ENCODE assay signal across 12 mouse cellular contexts in genomic region chr11:96313806-96314428, GRCm38 (mm10). TPM values are rescaled to one million over a fixed set of nuclear protein-coding genes. Genes with fewer than 3 reads are reported as not detected.
DNase-seq lines count a peak whose midpoint lies in the region; ATAC-seq lines count a peak whose summit lies in the region.
"Had no signal": no experiment of that assay in that cellular context is flagged by ENCODE, and none has a peak within 500 bp of the region (broad histone marks: within the 10 kb centered on the region; RNA-seq: fewer than 3 reads in every experiment).

No protein-coding gene starts in this region.

- WGBS in heart, embryonic 13.5 days: 18% methylated on average over 12 of the region's 12 CpGs
- 21% methylated on average over 12 of the region's 12 CpGs for WGBS in liver, embryonic 13.5 days (ENCODE audit: insufficient replicate concordance)

- DNase-seq in heart, adult 9 months (ENCODE audit: low spot score in 2 of 2): no peak
- no peak for DNase-seq in liver, embryonic 13.5 days
- no peak for DNase-seq in left cerebral cortex, adult 9 months (ENCODE audit: low spot score in 2 of 2)
- no peak for DNase-seq in urinary bladder, postnatal 14 days (ENCODE audit: low spot score)
- DNase-seq in urinary bladder, postnatal 25 days (ENCODE audit: low spot score): no peak
- DNase-seq: heart, adult 18-20 months had no signal

- H3K9ac ChIP-seq in heart, embryonic 13.5 days: peak overlapping the region; percentile 44; the same call in 1 of the 2 replicates
- no peak overlapping the region for H3K9ac ChIP-seq in liver, embryonic 13.5 days
- H3K9ac ChIP-seq: liver, embryonic 14.5 days had no signal

- no peak for ATAC-seq in heart, embryonic 13.5 days (ENCODE audit: extremely low read depth, insufficient number of reproducible peaks, low FRiP score, low TSS enrichment)
- ATAC-seq in megakaryocyte, adult 5-6 weeks (ENCODE audit: poor library complexity, severe bottlenecking): no peak
- ATAC-seq in liver, embryonic 13.5 days (ENCODE audit: low read depth): no peak

- H3K4me2 ChIP-seq in heart, embryonic 13.5 days: peak overlapping the region; percentile 52
- H3K4me2 ChIP-seq in liver, embryonic 13.5 days: no peak overlapping the region

- peaks cover 14% of the 10 kb centered on the region for H3K4me1 ChIP-seq in heart, embryonic 13.5 days
- peaks cover 46% of the 10 kb centered on the region for H3K4me1 ChIP-seq in megakaryocyte, embryonic 14.5 days
- H3K4me1 ChIP-seq in liver, embryonic 13.5 days (replicated peaks): peaks cover 13% of the 10 kb centered on the region

- no peaks in the 10 kb centered on the region for H3K9me3 ChIP-seq in heart, embryonic 13.5 days
- H3K9me3 ChIP-seq in megakaryocyte, embryonic 14.5 days: no peaks in the 10 kb centered on the region
- no peaks in the 10 kb centered on the region for H3K9me3 ChIP-seq in liver, embryonic 13.5 days (replicated peaks)
- H3K9me3 ChIP-seq: forebrain, embryonic 10.5 days had no signal

- H3K27me3 ChIP-seq in heart, embryonic 13.5 days (replicated peaks): peaks cover 100% of the 10 kb centered on the region
- peaks cover 93% of the 10 kb centered on the region for H3K27me3 ChIP-seq in megakaryocyte, embryonic 14.5 days (replicated peaks)
- peaks cover 100% of the 10 kb centered on the region for H3K27me3 ChIP-seq in liver, embryonic 13.5 days

- peak overlapping the region; percentile 25; the same call in 1 of the 2 replicates for H3K27ac ChIP-seq in heart, embryonic 13.5 days (replicated peaks)
- peak overlapping the region; percentile 59; the same call in 1 of the 2 replicates for H3K27ac ChIP-seq in liver, embryonic 13.5 days
- H3K27ac ChIP-seq: forebrain, embryonic 10.5 days; liver, embryonic 14.5 days had no signal

- H3K4me3 ChIP-seq in heart, embryonic 13.5 days: peak overlapping the region; percentile 36; the same call in 1 of the 2 replicates
- H3K4me3 ChIP-seq in megakaryocyte, embryonic 14.5 days (replicated peaks): peak overlapping the region; percentile 85
- no peak overlapping the region for H3K4me3 ChIP-seq in liver, embryonic 13.5 days (replicated peaks)
- H3K4me3 ChIP-seq: forebrain, embryonic 10.5 days had no signal

- H3K36me3 ChIP-seq in heart, embryonic 13.5 days: no peaks in the 10 kb centered on the region
- H3K36me3 ChIP-seq in megakaryocyte, embryonic 14.5 days (replicated peaks; ENCODE audit: low read length): no peaks in the 10 kb centered on the region
- H3K36me3 ChIP-seq in liver, embryonic 13.5 days: no peaks in the 10 kb centered on the region
- H3K36me3 ChIP-seq: forebrain, embryonic 10.5 days had no signal

RNA-seq across cellular contexts. Expression of gene Hoxb4, which starts 4.2 kb away (rescaled TPM):
- 0.43 and 0.59 TPM in 2 replicates for polyA plus RNA-seq in heart, embryonic 13.5 days (2015; fragmentation: Nextera tagmentation; extraction: Ambion mirVana)
- 1.5 and 4.5 TPM in 2 replicates for polyA plus RNA-seq in megakaryocyte, embryonic 14.5 days (2012; ENCODE audit: insufficient read depth, low replicate concordance)
- total RNA-seq in megakaryocyte, adult 5-6 weeks (2015): 2.9 and 3.4 TPM in 2 replicates
- 3.7 and 4.0 TPM in 2 replicates for total RNA-seq in megakaryocyte, adult 5-6 weeks (2017)
- 0.16 and 0.20 TPM in 2 replicates for polyA plus RNA-seq in liver, embryonic 13.5 days (2015; fragmentation: Nextera tagmentation; extraction: Ambion mirVana)
- polyA plus RNA-seq: forebrain, embryonic 10.5 days had no signal

RNA-seq across cellular contexts. Expression of gene Hoxb3, which starts 9.2 kb away (rescaled TPM):
- 0.31 and 1.1 TPM in 2 replicates for polyA plus RNA-seq in heart, embryonic 13.5 days (2015; fragmentation: Nextera tagmentation; extraction: Ambion mirVana)
- 0.21 and 1.2 TPM in 2 replicates for polyA plus RNA-seq in megakaryocyte, embryonic 14.5 days (2012; ENCODE audit: insufficient read depth, low replicate concordance)
- 0.75 and 1.4 TPM in 2 replicates for total RNA-seq in megakaryocyte, adult 5-6 weeks (2015)
- 0.12 and 0.44 TPM in 2 replicates for total RNA-seq in megakaryocyte, adult 5-6 weeks (2017)
- 0.08 and 0.13 TPM in 2 replicates for polyA plus RNA-seq in liver, embryonic 13.5 days (2015; fragmentation: Nextera tagmentation; extraction: Ambion mirVana)
- polyA plus RNA-seq: forebrain, embryonic 10.5 days had no signal

RNA-seq across cellular contexts. Expression of gene Hoxb5, which starts 10.8 kb away (rescaled TPM):
- 3.8 and 5.5 TPM in 2 replicates for polyA plus RNA-seq in heart, embryonic 13.5 days (2015; fragmentation: Nextera tagmentation; extraction: Ambion mirVana)
- not detected in 2 replicates for polyA plus RNA-seq in megakaryocyte, embryonic 14.5 days (2012; ENCODE audit: insufficient read depth, low replicate concordance)
- not detected in 2 replicates for total RNA-seq in megakaryocyte, adult 5-6 weeks (2015)
- total RNA-seq in megakaryocyte, adult 5-6 weeks (2017): not detected in 2 replicates
- polyA plus RNA-seq in liver, embryonic 13.5 days (2015; fragmentation: Nextera tagmentation; extraction: Ambion mirVana): 0.44 and 0.58 TPM in 2 replicates
- total RNA-seq: common myeloid progenitor, adult 5-6 weeks had no signal
- polyA plus RNA-seq: forebrain, embryonic 10.5 days had no signal

RNA-seq across cellular contexts. Expression of gene Hoxb6, which starts 21.6 kb away (rescaled TPM):
- polyA plus RNA-seq in heart, embryonic 13.5 days (2015; fragmentation: Nextera tagmentation; extraction: Ambion mirVana): 1.4 and 2.0 TPM in 2 replicates
- polyA plus RNA-seq in megakaryocyte, embryonic 14.5 days (2012; ENCODE audit: insufficient read depth, low replicate concordance): not detected in 2 replicates
- not detected in 2 replicates for total RNA-seq in megakaryocyte, adult 5-6 weeks (2015)
- total RNA-seq in megakaryocyte, adult 5-6 weeks (2017): not detected in 2 replicates
- polyA plus RNA-seq in liver, embryonic 13.5 days (2015; fragmentation: Nextera tagmentation; extraction: Ambion mirVana): 0.07 and 0.14 TPM in 2 replicates
- total RNA-seq: common myeloid progenitor, adult 5-6 weeks; heart, adult 18-20 months had no signal
- polyA plus RNA-seq: forebrain, embryonic 10.5 days had no signal

RNA-seq across cellular contexts. Expression of gene Hoxb7, which starts 27.5 kb away (rescaled TPM):
- polyA plus RNA-seq in heart, embryonic 13.5 days (2015; fragmentation: Nextera tagmentation; extraction: Ambion mirVana): 0.11 and 0.25 TPM in 2 replicates
- not detected in 2 replicates for polyA plus RNA-seq in megakaryocyte, embryonic 14.5 days (2012; ENCODE audit: insufficient read depth, low replicate concordance)
- total RNA-seq in megakaryocyte, adult 5-6 weeks (2015): 0.11 TPM in 1 of 2 replicates, not detected in the other
- total RNA-seq in megakaryocyte, adult 5-6 weeks (2017): not detected in 2 replicates
- 0.16 and 0.32 TPM in 2 replicates for polyA plus RNA-seq in liver, embryonic 13.5 days (2015; fragmentation: Nextera tagmentation; extraction: Ambion mirVana)
- total RNA-seq: common myeloid progenitor, adult 5-6 weeks; heart, adult 18-20 months had no signal
- polyA plus RNA-seq: forebrain, embryonic 10.5 days had no signal
